Mouse (Mus musculus): ENCODE results near the gene Tcte2. TPM values are rescaled to one million over a fixed set of nuclear protein-coding genes. Genes with fewer than 3 reads are reported as not detected.

Gene Tcte2
- total and polyA plus RNA-seq, 2 experiments from 2014 or later: 9.8 to 18.7 TPM

DNA sequence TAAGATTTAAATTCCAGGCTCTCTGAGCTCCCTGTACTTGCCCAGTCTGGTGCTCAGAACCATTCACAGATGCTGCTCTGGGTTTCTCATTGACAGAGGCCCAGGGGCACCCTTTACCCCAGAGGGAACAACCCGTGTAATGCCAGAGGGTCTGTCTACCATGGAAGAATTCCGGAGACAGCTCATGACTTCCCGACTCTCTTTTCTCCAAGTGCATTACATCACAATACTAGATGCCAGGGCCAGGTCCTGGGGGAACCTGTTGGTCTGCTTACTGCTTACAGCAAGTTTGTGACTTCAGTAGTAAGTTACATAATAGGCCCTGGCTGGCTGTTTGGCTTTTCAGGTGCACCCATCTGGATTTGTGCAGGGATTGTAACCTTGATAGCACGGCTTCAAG is 47.0 kb downstream of the Tcte2 start:
- H3K36me3 ChIP-seq (ENCODE audit: insufficient read depth, low read length): no peaks in the 10 kb centered on the region
- H3K27me3 ChIP-seq (ENCODE audit: insufficient read depth, low read length): no peaks in the 10 kb centered on the region
- no peak overlapping the region for H3K27ac ChIP-seq
- no peaks in the 10 kb centered on the region for H3K9me3 ChIP-seq (ENCODE audit: low read length)
- no peak for TF ChIP-seq CTCF (IDR thresholded peaks at IDR 0.05; ENCODE audit: low read depth)
- DNase-seq (ENCODE audit: low spot score): no peak
- no peak overlapping the region for H3K4me3 ChIP-seq (ENCODE audit: low read length)
- no peak overlapping the region for H3K9ac ChIP-seq (replicated peaks; ENCODE audit: low read length)
- 54% methylated on average over 4 of the region's 4 CpGs for WGBS
- H3K4me2 ChIP-seq (ENCODE audit: low read depth, low read length): no peak overlapping the region
- no peaks in the 10 kb centered on the region for H3K4me1 ChIP-seq (ENCODE audit: insufficient read depth, low read length)
- no peak for ATAC-seq

DNA sequence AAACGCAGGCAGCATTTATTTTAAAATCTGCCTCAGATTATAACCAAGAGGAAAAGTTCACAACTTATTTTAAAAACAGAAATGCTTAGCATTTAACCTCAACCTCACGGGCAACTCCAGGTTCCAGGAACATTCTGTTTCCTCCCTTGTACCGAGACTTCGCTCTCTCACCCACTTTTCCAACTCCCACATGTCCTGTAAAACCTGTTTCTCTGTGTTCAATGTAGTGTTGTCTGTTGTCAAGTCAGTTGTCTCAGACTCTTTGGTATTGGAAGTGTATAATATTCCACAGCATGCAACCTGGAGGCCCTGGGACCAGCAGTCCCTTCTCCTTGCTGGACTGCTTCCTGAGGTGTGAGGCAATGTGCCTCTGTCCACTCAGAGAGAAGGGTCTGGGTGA is 47.5 kb downstream of the Tcte2 start:
- WGBS: 91% methylated on average over 4 of the region's 4 CpGs
- H3K9me3 ChIP-seq (ENCODE audit: low read length): no peaks in the 10 kb centered on the region
- H3K27ac ChIP-seq: no peak overlapping the region
- no peaks in the 10 kb centered on the region for H3K27me3 ChIP-seq (ENCODE audit: insufficient read depth, low read length)
- DNase-seq (ENCODE audit: low spot score) (no peak), ATAC-seq (no peak)
- no peaks in the 10 kb centered on the region for H3K4me1 ChIP-seq (ENCODE audit: insufficient read depth, low read length)
- H3K9ac ChIP-seq (replicated peaks; ENCODE audit: low read length): no peak overlapping the region
- no peaks in the 10 kb centered on the region for H3K36me3 ChIP-seq (ENCODE audit: insufficient read depth, low read length)
- H3K4me2 ChIP-seq (ENCODE audit: low read depth, low read length): no peak overlapping the region
- H3K4me3 ChIP-seq (ENCODE audit: low read length): no peak overlapping the region
- TF ChIP-seq CTCF (IDR thresholded peaks at IDR 0.05; ENCODE audit: low read depth): no peak

DNA sequence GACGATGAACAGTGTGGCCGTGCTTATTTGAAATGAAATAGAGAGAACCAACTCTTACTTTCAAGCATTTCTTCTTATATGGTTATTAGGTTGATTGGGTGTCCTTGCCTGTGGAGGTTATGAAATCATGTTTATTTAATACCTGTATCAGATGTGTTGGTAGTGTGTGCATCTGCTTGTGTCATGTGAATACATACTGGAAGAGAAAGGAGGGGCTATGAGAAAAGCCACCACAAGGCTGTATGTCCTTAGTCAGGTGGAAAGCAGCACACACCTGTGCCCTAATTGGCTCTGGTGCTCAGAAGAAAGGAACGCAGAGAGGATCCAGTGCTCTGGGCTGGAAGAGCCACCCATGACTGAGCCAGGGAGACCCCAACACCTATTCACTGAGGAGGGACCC is 49.1 kb downstream of the Tcte2 start:
- ATAC-seq: no peak
- Histone ChIP-seq H3K9ac (replicated peaks; ENCODE audit: low read length) (no peak overlapping the region), H3K27ac (no peak overlapping the region), H3K9me3 (ENCODE audit: low read length) (no peaks in the 10 kb centered on the region), H3K4me1 (ENCODE audit: insufficient read depth, low read length) (no peaks in the 10 kb centered on the region), H3K27me3 (ENCODE audit: insufficient read depth, low read length) (no peaks in the 10 kb centered on the region), H3K4me2 (ENCODE audit: low read depth, low read length) (no peak overlapping the region), H3K36me3 (ENCODE audit: insufficient read depth, low read length) (no peaks in the 10 kb centered on the region), H3K4me3 (ENCODE audit: low read length) (no peak overlapping the region)
- TF ChIP-seq CTCF (IDR thresholded peaks at IDR 0.05; ENCODE audit: low read depth): no peak
- WGBS: 94% methylated on average over 3 of the region's 3 CpGs
- DNase-seq (ENCODE audit: low spot score): no peak

DNA sequence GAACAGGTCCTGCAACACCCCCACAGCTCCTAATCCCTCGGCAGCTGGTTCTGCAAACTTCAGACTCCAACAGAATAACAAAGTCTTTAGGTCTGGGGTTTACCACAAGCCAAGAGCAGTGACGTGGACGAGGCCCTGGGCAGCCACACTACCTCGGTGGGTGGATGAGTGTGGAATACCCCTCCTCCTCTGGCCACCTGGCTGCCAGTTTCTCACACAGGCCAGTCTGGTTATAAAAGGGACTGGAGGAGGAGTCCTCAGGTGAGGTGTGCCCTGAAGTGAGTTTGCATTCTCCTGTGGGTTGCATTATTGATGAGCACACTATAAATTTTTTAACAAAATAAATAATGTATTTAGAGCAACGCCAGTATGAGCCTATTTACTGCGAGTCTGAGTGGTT is 49.5 kb downstream of the Tcte2 start:
- DNase-seq (ENCODE audit: low spot score) (no peak), ATAC-seq (no peak)
- H3K4me2 ChIP-seq (ENCODE audit: low read depth, low read length): no peak overlapping the region
- H3K27ac ChIP-seq: no peak overlapping the region
- H3K9ac ChIP-seq (replicated peaks; ENCODE audit: low read length): no peak overlapping the region
- H3K4me3 ChIP-seq (ENCODE audit: low read length): no peak overlapping the region
- H3K9me3 ChIP-seq (ENCODE audit: low read length): no peaks in the 10 kb centered on the region
- H3K36me3 ChIP-seq (ENCODE audit: insufficient read depth, low read length): no peaks in the 10 kb centered on the region
- H3K4me1 ChIP-seq (ENCODE audit: insufficient read depth, low read length): no peaks in the 10 kb centered on the region
- no peaks in the 10 kb centered on the region for H3K27me3 ChIP-seq (ENCODE audit: insufficient read depth, low read length)
- WGBS: 76% methylated on average over 6 of the region's 6 CpGs
- no peak for TF ChIP-seq CTCF (IDR thresholded peaks at IDR 0.05; ENCODE audit: low read depth)

DNA sequence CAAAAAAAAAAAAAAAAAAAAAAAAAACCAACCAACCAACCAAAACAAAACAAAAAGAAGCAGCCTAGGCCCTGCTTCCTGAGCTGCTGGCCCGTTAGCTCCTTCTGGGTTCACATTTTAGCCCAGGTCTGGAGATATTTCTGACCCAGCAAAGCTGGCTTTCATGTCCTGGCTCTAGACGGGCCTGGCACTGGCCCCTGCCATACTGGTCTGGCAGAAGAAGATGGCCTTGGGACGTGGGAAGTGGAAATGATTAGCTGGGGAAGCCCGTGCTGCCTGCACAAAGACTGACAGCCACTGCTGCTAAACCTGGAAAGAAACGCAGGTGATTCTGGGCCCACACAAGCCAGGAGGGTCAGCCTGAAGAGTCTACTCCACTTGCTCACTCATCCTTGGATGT is 50.5 kb downstream of the Tcte2 start:
- Histone ChIP-seq H3K4me3 (ENCODE audit: low read length) (no peak overlapping the region), H3K9ac (replicated peaks; ENCODE audit: low read length) (no peak overlapping the region), H3K27ac (no peak overlapping the region), H3K4me1 (ENCODE audit: insufficient read depth, low read length) (no peaks in the 10 kb centered on the region), H3K27me3 (ENCODE audit: insufficient read depth, low read length) (no peaks in the 10 kb centered on the region), H3K36me3 (ENCODE audit: insufficient read depth, low read length) (no peaks in the 10 kb centered on the region), H3K9me3 (ENCODE audit: low read length) (no peaks in the 10 kb centered on the region), H3K4me2 (ENCODE audit: low read depth, low read length) (no peak overlapping the region)
- no peak for ATAC-seq
- TF ChIP-seq CTCF (IDR thresholded peaks at IDR 0.05; ENCODE audit: low read depth): no peak
- no peak for DNase-seq (ENCODE audit: low spot score)
- WGBS: 84% methylated on average over 5 of the region's 5 CpGs

DNA sequence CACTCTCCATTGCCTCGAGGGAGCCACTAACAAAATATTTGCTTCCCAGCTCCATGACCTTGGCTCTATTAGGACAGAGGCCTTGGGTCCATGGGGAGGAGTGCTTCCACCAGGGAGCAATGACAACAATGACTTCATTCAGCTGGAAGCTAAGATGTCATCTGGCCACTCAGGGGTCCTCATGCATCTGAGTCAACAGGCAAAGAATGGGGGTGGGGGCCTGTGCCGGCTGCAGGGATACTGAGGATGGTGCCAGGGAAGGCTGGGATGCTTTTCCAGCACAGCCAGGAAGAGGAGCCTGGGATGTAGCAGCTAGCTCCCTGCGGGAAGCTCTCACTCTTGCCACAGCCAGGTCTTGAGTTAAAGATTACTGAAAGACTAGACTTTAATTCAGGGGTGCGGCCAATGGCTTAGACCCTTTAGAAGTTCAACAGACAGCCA is 56.1 kb downstream of the Tcte2 start:
- Histone ChIP-seq H3K27me3 (ENCODE audit: insufficient read depth, low read length) (no peaks in the 10 kb centered on the region), H3K4me2 (ENCODE audit: low read depth, low read length) (no peak overlapping the region), H3K27ac (no peak overlapping the region), H3K9me3 (ENCODE audit: low read length) (no peaks in the 10 kb centered on the region), H3K36me3 (ENCODE audit: insufficient read depth, low read length) (no peaks in the 10 kb centered on the region), H3K4me3 (ENCODE audit: low read length) (no peak overlapping the region), H3K4me1 (ENCODE audit: insufficient read depth, low read length) (peaks cover 4% of the 10 kb centered on the region; the same call in 1 of the 2 replicates), H3K9ac (replicated peaks; ENCODE audit: low read length) (no peak overlapping the region)
- 21% methylated on average over 4 of the region's 4 CpGs for WGBS
- no peak for TF ChIP-seq CTCF (IDR thresholded peaks at IDR 0.05; ENCODE audit: low read depth)
- ATAC-seq (peak; percentile 46; the same call in 1 of the 2 replicates), DNase-seq (ENCODE audit: low spot score) (peak; percentile 42)

DNA sequence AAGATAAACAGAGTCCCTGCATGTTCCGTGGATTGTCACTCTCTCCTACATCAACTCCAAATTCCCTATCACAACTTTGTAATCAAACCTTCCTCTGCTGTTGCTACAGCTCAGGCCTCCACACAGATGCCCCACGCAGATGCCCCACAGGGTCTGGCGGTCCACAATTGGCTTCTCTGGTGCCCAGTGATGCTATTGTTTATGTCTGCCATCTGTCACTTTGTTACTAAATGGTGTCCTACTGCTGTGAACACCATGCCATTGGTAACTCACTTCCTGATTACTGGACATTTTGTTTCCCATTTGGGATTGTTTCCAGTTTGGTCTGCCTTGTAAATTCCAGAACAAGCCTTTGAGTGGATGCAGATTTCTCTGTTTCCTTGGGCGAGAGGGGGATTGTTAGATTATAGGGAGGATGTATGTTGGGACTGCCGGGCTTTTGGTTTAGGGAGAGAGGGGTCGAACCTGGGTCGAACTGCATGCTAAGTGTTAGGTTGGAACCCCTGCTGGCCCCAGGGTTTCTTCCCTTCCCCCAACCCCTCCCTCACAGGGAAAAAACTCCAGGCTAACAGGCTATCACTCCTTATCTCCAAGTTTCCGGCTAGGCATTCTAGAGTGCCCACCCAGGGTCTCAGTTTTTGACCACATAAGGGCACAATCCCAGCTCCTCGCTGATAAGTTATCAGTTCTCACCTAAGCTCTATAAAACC is 57.9 kb downstream of the Tcte2 start:
- no peaks in the 10 kb centered on the region for H3K9me3 ChIP-seq (ENCODE audit: low read length)
- H3K9ac ChIP-seq (replicated peaks; ENCODE audit: low read length): no peak overlapping the region
- H3K4me2 ChIP-seq (ENCODE audit: low read depth, low read length): no peak overlapping the region
- no peaks in the 10 kb centered on the region for H3K36me3 ChIP-seq (ENCODE audit: insufficient read depth, low read length)
- H3K4me1 ChIP-seq (ENCODE audit: insufficient read depth, low read length): peaks cover 4% of the 10 kb centered on the region; the same call in 1 of the 2 replicates
- no peaks in the 10 kb centered on the region for H3K27me3 ChIP-seq (ENCODE audit: insufficient read depth, low read length)
- TF ChIP-seq CTCF (IDR thresholded peaks at IDR 0.05; ENCODE audit: low read depth): no peak
- DNase-seq (ENCODE audit: low spot score) (peak; percentile 34), ATAC-seq (0 out of 2 replicates have a peak, but pooled peaks have one; percentile 8)
- H3K4me3 ChIP-seq (ENCODE audit: low read length): no peak overlapping the region
- H3K27ac ChIP-seq: 0 out of 2 replicates have a peak overlapping the region, but pooled peaks have one; percentile 1
- 45% methylated on average over 9 of the region's 9 CpGs for WGBS
